Mouse (Mus musculus) G1E (cell line): ENCODE results near the gene Plekha4.

ENCODE experiments used
- CTCF ChIP-seq: IDR thresholded peaks from 2 replicates; pipeline ENCODE4 v1.5.1; 2012; ENCODE audit warnings: low read depth, low read length, inconsistent platforms, mixed read lengths
- GATA1 ChIP-seq: IDR thresholded peaks from 2 replicates; pipeline ENCODE4 v1.6.1; 2012; ENCODE audit warnings: borderline replicate concordance, low read length, inconsistent platforms, mixed read lengths
- POLR2AphosphoS5 ChIP-seq: IDR thresholded peaks from 2 replicates; pipeline ENCODE4 v1.6.1; 2012; ENCODE audit warnings: low read depth, low read length, inconsistent platforms; ENCODE audit not compliant: insufficient replicate concordance
- TAL1 ChIP-seq: conservative IDR thresholded peaks from 2 replicates; pipeline ENCODE4 v1.6.1; 2012; ENCODE audit warnings: low read depth, low read length, inconsistent platforms, mixed read lengths

- TF ChIP-seq CTCF = no peak
- no peak for TF ChIP-seq POLR2AphosphoS5
- TF ChIP-seq GATA1 = no peak
- no peak for TF ChIP-seq TAL1
These were observed 7.5 kb upstream of the Plekha4 start for GRCm38 (mm10) chr7:45518618-45519017.
